Mouse (Mus musculus): Measurements from ENCODE around the gene Erap1. TPM values are rescaled to one million over a fixed set of nuclear protein-coding genes. Genes with fewer than 3 reads are reported as not detected.
"Not testable (repeated sequence)": the region's sequence is repeated elsewhere in the genome, so short reads cannot be mapped to it uniquely, and the experiment has no call there.

Gene Erap1
- 5.5 TPM for polyA plus RNA-seq (2012; fragmentation: generic; extraction: Trizol)
- long read RNA-seq, experiment 1, full-length matches to known transcripts, result 1 of 2 reads
- long read RNA-seq, experiment 1, partial matches to known transcripts, result 1 of 2 reads
- long read RNA-seq, experiment 1, other reads (novel, unspliced or antisense), result 0 of 2 reads
- long read RNA-seq, experiment 2, full-length matches to known transcripts, result 13 of 15 reads
- long read RNA-seq, experiment 2, partial matches to known transcripts, result 2 of 15 reads
- long read RNA-seq, experiment 2, other reads (novel, unspliced or antisense), result 0 of 15 reads

GRCm38 (mm10) chr13:74638793-74639711, at the start of gene Erap1:
Erap1 (plus strand) TSS chr13:74639568.
- Histone ChIP-seq H3K79me3 (ENCODE audit: low read depth) (no peaks in the 10 kb centered on the region), H3K79me2 (ENCODE audit: control insufficient read depth, insufficient read depth) (no peaks in the 10 kb centered on the region), H3K27me3 (ENCODE audit: control insufficient read depth, insufficient read depth, insufficient read length) (no peaks in the 10 kb centered on the region), H3K36me3 (ENCODE audit: control insufficient read depth, insufficient read depth) (no peaks in the 10 kb centered on the region), H3ac (ENCODE audit: control insufficient read depth, insufficient read length, low read depth) (peak within 1 kb of the TSS; percentile 98), H3K4me3 (ENCODE audit: insufficient read depth, poor library complexity, severe bottlenecking) (peak within 1 kb of the TSS; percentile 66)
- TF ChIP-seq MYOG (IDR thresholded peaks at IDR 0.05; ENCODE audit: control insufficient read depth, extremely low read depth, insufficient read length) (no peak), CTCF (IDR thresholded peaks at IDR 0.05; ENCODE audit: control insufficient read depth, insufficient read depth, insufficient read length) (no peak), USF1 (IDR thresholded peaks at IDR 0.05; ENCODE audit: low read depth) (no peak), MYOD1 (IDR thresholded peaks at IDR 0.05; ENCODE audit: control insufficient read depth, insufficient read length, low read depth) (no peak), MAX (IDR thresholded peaks at IDR 0.05) (no peak), FOSL1 (IDR thresholded peaks at IDR 0.05; ENCODE audit: insufficient read depth, low read length, poor library complexity, severe bottlenecking) (no peak), CEBPB (IDR thresholded peaks at IDR 0.05; ENCODE audit: low read depth) (no peak)

GRCm38 (mm10) chr13:74591401-74591821, 48.0 kb upstream of the Erap1 start:
- H3K27me3 ChIP-seq (ENCODE audit: control insufficient read depth, insufficient read depth, insufficient read length); H3ac ChIP-seq (ENCODE audit: control insufficient read depth, insufficient read length, low read depth); H3K4me3 ChIP-seq (ENCODE audit: insufficient read depth, poor library complexity, severe bottlenecking); H3K79me3 ChIP-seq (ENCODE audit: low read depth); H3K79me2 ChIP-seq (ENCODE audit: control insufficient read depth, insufficient read depth); H3K36me3 ChIP-seq (ENCODE audit: control insufficient read depth, insufficient read depth): not testable (repeated sequence)

GRCm38 (mm10) chr13:74591828-74592227, 47.5 kb upstream of the Erap1 start:
- not testable (repeated sequence) for H3K79me3 ChIP-seq (ENCODE audit: low read depth); H3K4me3 ChIP-seq (ENCODE audit: insufficient read depth, poor library complexity, severe bottlenecking); H3ac ChIP-seq (ENCODE audit: control insufficient read depth, insufficient read length, low read depth); H3K36me3 ChIP-seq (ENCODE audit: control insufficient read depth, insufficient read depth); H3K79me2 ChIP-seq (ENCODE audit: control insufficient read depth, insufficient read depth); H3K27me3 ChIP-seq (ENCODE audit: control insufficient read depth, insufficient read depth, insufficient read length)

- H3K27me3 ChIP-seq (ENCODE audit: control insufficient read depth, insufficient read depth, insufficient read length); H3K79me3 ChIP-seq (ENCODE audit: low read depth); H3ac ChIP-seq (ENCODE audit: control insufficient read depth, insufficient read length, low read depth): not testable (repeated sequence)
These were observed 42.3 kb upstream of the Erap1 start for GRCm38 (mm10) chr13:74597022-74597421.

DNA sequence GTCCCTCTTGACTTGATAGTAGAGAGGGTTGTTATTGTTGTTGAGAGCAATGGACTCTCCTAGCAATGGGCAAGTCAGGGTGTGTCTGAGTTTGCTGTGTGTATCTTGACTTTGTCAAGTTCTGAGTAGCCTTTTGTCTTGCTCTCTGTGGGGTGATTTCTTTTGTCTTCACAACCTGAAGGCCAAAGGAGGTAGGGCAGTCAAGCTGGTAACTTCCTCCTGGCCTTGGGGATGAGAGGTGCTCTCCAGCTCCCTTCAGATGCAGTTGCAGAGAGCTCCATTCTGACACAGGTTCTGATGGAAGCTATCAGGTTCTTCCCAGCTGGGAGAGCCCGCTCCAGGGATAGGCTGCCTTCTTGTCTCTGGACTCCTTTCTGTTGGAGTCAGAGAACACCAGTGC, 37.6 kb upstream of the Erap1 start:
- H3K79me3 ChIP-seq (ENCODE audit: low read depth); H3K79me2 ChIP-seq (ENCODE audit: control insufficient read depth, insufficient read depth); H3K4me3 ChIP-seq (ENCODE audit: insufficient read depth, poor library complexity, severe bottlenecking); H3ac ChIP-seq (ENCODE audit: control insufficient read depth, insufficient read length, low read depth); H3K36me3 ChIP-seq (ENCODE audit: control insufficient read depth, insufficient read depth); H3K27me3 ChIP-seq (ENCODE audit: control insufficient read depth, insufficient read depth, insufficient read length): not testable (repeated sequence)

More at GRCm38 (mm10) chr13:74597022-74597421, 42.3 kb upstream of the Erap1 start:
- not testable (repeated sequence) for H3K4me3 ChIP-seq (ENCODE audit: insufficient read depth, poor library complexity, severe bottlenecking); H3K36me3 ChIP-seq (ENCODE audit: control insufficient read depth, insufficient read depth); H3K79me2 ChIP-seq (ENCODE audit: control insufficient read depth, insufficient read depth)

DNA sequence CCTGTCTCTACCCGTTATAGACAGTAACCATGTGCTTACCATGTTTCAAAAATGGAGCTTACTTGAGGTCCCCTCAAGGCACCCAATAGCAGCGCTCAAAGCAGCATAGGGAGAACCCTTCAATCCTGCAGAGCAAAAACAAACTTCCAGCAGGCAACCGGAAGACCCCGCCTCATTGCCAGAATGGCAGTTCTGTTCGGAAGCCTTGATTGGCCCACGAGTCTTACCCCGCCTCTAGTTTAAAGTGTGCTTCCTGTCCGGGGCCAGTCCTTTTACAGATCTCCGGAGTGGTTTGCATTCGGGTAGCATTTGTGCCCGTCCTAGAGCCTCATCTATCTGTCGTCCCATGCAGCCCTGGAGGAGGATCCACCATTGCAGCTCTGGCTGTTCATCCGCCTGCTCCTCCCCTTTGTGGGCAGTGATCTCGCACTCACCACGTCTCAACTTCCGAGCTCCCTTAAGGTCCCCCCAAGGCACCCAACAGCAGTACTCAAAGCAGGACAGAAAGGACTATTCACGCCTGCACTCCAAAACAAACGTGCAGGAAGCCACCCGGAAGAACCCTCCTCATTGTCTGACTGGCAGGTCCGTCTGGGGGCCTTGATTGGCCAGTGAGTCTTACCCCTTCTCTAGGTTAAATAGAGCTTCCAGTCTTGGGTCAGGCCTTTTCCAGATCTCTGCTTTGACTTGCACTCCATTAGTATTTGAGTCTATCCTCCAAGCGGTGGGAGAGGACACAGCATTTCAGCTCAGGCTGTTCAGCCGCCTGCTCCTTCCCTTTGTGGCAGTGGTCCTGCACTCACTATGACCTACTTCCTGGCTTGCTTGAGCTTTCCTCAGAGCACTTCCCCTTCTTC, 22.0 kb upstream of the Erap1 start:
- H3K36me3 ChIP-seq (ENCODE audit: control insufficient read depth, insufficient read depth); H3ac ChIP-seq (ENCODE audit: control insufficient read depth, insufficient read length, low read depth); H3K79me3 ChIP-seq (ENCODE audit: low read depth); H3K27me3 ChIP-seq (ENCODE audit: control insufficient read depth, insufficient read depth, insufficient read length); H3K79me2 ChIP-seq (ENCODE audit: control insufficient read depth, insufficient read depth): not testable (repeated sequence)
- H3K4me3 ChIP-seq (ENCODE audit: insufficient read depth, poor library complexity, severe bottlenecking), result peak overlapping the region; percentile 40

All from C2C12 (cell line).